Mouse (Mus musculus) gastrocnemius, adult 2 months (tissue): ENCODE data around the gene Fmnl2. TPM values are rescaled to one million over a fixed set of nuclear protein-coding genes. Genes with fewer than 3 reads are reported as not detected.

Experiments used
- DNase-seq: peaks from one replicate; pipeline ENCODE4 v3.0.0; 2022
- H3K27ac ChIP-seq: fragments of 200-600 bp; 2 replicates; pipeline ENCODE4 v1.8.1; 2022; ENCODE audit warnings: mild to moderate bottlenecking
- H3K4me3 ChIP-seq: fragments of 200-600 bp; 2 replicates; pipeline ENCODE4 v1.8.1; 2022; ENCODE audit warnings: mild to moderate bottlenecking, moderate library complexity
- CTCF ChIP-seq: fragments of 200-600 bp; IDR thresholded peaks from 2 replicates; pipeline ENCODE4 v1.8.1; 2022; ENCODE audit warnings: antibody characterized with exemption, mild to moderate bottlenecking, moderate library complexity
- intact Hi-C: fragments of 180-260 bp; cut with DNase I; formaldehyde crosslinking; loops from one replicate; pipeline ENCODE4 v1.15.1; 2025
- total RNA-seq, 2 experiments: library from RNA; stranded (reverse); gene quantifications; 2 replicates each; pipeline ENCODE4 v1.2.3; 2021

Fmnl2 gene
- total RNA-seq, 2 experiments from 2014 or later, result 6.0 to 7.0 TPM

DNA sequence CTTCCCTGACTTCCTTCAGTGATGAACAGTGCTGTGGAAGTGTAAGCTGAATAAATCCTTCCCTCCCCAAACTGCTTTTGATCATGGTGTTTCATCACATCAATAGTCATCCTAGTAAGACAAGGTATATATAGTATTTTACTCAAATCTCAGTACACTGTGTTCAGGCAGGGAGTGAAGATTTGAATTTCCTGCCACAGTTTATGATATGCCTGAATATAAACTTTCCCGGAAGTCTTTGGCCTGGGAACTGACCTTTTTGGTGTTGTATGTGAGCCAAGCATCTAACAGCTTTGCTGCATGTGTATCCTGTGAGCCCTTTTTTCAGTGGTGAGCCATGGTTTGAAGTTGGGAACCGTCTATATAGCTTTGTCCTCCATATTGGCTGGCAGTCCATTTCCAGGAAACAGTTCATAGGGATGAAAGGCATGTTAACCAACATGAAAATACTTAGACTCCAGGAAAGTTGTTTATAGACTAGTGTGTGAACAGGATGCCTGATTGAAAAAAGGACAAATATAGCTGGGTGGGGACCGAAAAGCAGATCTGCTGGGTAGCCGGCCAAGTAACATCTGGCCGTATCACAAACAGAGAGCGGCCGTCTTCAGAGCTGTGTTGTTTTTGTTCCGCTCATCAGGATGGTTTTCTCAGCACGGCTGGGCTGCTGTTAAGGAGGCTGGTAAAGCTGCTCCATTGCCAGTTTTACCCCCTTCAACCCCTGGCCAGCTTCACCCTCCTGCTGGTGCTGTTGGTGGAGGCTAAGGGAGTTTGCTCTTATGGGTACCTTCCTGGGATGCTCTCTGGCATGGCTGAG, 133.4 kb downstream of the Fmnl2 start:
- peak; percentile 66 for DNase-seq
- intact Hi-C loops, result no loop called here
- Histone ChIP-seq H3K27ac (peak overlapping the region; percentile 76), H3K4me3 (peak overlapping the region; percentile 48)
- no peak for TF ChIP-seq CTCF

DNA sequence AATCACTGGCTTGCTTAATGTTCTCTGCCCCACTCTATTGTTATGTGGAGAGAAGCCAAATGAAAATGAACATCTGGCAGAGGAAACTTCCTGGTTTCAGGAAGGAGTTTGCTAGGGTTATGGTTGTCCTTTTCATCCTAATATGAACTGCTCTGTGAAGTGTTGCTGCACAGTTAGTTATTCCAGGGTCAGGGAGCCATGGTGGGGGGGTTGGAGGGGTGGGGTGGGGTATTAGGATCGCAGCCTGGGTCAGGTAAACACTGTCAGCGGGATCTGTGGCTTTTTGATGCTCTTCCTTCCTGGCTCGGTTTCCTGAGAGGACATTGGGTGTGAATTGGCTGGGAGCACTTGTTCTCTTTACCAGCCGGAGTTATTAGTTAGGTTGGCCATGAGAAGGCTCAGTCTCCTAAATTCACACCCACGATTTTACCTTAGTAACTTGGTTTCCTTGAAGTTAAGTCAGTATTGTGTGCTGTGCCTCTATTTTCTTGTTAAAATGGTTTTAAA, 134.1 kb downstream of the Fmnl2 start:
- Histone ChIP-seq H3K27ac (peak overlapping the region; percentile 76), H3K4me3 (peak overlapping the region; percentile 48)
- DNase-seq, result no peak
- TF ChIP-seq CTCF, result no peak
- intact Hi-C loops, result no loop called here

DNA sequence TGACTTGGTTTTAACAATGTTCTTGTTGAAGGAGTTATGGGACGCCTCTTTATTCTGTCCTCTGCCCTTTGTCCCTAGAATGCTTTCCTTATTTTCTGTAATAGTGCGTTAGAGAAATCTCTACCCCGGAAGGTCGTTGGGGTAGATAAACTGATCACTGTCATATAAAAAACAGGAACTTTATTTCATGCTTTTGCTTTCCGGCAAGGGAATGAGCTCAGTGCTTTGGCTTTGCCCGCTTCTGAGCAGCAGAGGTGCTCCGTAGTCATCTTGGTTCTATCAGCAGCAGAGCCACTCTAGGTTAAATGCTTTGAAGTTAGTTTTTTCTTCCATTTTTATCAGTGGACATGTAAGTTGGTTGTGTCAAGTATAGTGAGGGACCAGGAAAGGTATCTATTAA, 135.6 kb downstream of the Fmnl2 start:
- no peak for DNase-seq
- TF ChIP-seq CTCF, result no peak
- H3K27ac ChIP-seq, result no peak overlapping the region
- intact Hi-C loops, result no loop called here
- no peak overlapping the region for H3K4me3 ChIP-seq

DNA sequence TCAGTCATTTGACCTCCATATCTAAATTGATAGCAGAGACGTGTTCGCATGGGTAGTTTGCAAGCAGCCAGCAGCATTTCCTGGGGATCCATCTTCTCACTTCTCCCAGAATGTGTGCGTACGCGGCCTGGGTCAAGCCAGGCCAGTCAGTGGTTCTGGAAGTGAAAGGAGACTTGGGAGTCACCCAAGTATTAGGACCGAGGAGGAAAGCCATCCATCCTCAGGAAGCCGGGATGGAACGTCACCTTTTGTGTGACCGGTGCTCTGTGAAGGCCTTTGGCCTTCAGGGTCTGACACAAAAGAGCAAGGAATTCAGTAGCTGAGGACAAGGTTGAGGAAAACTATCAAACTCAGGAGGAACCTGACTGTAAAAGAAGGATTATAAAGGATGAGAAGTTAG, 136.9 kb downstream of the Fmnl2 start:
- intact Hi-C loops, result no loop called here
- no peak overlapping the region for H3K4me3 ChIP-seq
- TF ChIP-seq CTCF, result no peak
- no peak for DNase-seq
- H3K27ac ChIP-seq, result no peak overlapping the region

DNA sequence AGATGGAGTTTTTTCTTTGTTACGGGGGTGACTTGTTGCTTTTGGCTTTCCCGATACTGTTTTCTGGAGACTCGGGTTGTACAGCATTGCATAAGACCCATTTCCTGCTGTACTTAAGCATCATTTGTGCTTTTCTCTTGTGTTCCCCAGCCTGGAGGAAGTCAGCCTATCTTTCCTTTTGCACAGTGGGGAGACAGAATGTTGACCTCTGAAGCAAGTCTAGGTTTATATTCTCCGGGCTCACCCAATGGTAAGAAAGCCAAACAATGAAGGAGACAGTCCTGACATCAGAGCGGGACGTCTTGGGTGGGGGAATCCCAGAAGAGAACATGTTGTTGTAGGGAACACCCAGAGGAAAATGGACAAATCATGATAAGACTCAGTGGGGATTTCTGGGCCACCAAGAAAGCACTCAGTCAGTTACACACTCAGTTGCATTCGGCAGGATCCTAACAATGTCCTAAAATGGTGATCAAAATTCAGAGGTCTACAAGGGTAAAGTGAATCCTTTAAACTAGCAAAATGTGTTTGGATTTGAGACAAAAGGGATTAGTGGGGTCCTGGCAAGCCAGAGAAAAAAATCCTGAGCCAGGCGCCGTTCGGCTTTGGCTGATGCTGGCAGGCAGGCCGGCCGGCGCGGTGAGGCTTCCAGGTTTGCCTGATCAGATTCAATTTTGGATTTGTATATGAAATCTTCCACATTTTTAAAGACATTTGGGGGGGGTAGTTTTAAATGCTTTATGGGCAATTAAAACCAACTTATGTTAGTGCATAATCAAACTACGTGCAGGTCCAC, 140.5 kb downstream of the Fmnl2 start:
- no peak for DNase-seq
- H3K27ac ChIP-seq, result peak overlapping the region; percentile 46
- intact Hi-C loops, result no loop called here
- no peak overlapping the region for H3K4me3 ChIP-seq
- TF ChIP-seq CTCF, result no peak

DNA sequence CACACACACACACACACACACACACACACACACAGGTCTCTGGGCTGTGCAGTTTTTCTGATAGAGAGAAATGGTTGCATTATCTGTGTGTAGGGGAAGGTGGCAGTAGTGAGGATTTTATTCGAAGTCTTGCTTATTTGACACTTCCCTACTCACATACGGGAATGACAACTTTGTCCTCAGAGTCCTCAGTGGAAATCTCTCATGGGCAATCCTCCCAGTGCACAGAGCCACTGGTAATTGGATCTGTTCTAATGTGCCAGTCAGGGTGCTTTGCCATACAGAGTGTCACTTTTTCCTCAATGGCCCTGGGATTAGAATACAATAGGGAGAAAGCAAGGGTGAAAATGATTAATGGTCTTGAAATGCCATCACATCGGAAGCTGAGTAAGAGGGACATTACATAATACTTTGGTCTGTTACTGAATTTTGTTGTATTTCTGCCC, 141.9 kb downstream of the Fmnl2 start:
- Histone ChIP-seq H3K4me3 (no peak overlapping the region), H3K27ac (no peak overlapping the region)
- intact Hi-C loops, result no loop called here
- peak; percentile 36 for DNase-seq
- TF ChIP-seq CTCF, result peak; percentile 43

DNA sequence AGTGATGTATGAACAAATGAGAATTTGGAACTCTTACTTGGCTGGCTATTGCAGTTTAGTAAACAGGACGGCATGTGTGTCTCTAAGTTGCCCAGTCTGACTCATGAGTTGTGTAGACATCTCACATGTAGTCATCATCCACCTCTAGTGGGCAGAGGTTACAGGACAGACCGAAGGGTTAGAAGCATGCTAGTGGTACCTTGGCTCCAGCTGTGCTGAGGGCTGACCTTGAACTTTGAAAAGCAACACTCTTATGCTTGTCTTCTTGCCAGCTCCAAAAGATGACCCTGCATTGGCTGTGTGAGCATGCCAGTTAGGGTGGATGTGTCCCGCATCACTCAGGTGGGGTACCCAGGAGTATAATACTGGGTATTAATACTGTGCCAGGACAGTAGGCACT, 142.8 kb downstream of the Fmnl2 start:
- no peak for TF ChIP-seq CTCF
- no peak for DNase-seq
- Histone ChIP-seq H3K4me3 (no peak overlapping the region), H3K27ac (no peak overlapping the region)
- intact Hi-C loops, result loop anchor here (5.0 to 10.0 kb wide), 2 partner anchors 42 to 236 kb away; no protein-coding TSS in a partner anchor

DNA sequence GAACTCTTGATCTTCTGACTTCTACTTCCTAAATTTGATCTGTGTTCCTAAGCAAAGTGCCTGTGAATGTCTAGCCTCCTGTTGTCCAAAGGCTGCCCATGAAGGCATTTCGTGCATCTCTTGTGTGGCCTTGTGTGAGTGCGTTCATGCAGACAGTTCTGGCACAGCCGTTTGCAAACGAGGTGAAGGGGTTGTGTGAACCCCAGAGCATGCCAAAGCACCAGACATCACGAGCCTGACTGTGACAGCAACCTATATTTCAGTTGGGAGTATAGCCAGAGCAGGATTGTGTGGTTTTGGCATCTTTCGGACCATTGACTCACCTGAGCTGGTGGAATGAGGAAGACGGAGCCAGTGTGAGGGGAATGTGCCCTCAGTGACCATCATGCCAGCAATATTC, 148.5 kb downstream of the Fmnl2 start:
- no peak for TF ChIP-seq CTCF
- intact Hi-C loops, result loop anchor here (5.0 to 10.0 kb wide), 2 partner anchors 76 to 241 kb away; no protein-coding TSS in a partner anchor

DNA sequence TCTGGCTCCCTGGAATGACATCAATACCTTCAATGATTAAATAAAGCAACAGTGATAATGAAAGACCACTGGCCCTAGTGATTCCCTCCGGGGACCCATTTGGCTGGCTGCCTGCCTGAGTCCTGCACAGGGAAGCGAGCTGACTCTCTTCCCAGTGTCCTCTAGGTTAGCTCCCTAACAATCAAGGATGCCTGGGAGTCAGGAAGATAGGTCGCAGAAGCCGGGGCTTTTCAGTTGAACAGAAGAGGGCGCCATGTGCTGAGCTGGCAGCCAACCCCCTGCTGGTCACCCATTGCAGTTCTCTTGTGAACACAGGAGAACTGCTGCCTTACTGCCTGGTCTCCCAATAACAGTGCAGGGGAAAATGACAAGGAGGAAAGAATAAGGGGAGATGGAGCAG, 149.5 kb downstream of the Fmnl2 start:
- peak; percentile 76 for DNase-seq
- peak; percentile 87 for TF ChIP-seq CTCF
- no peak overlapping the region for H3K27ac ChIP-seq
- intact Hi-C loops, result loop anchor here (5.0 to 10.0 kb wide), 2 partner anchors 75 to 242 kb away; no protein-coding TSS in a partner anchor
- H3K4me3 ChIP-seq, result no peak overlapping the region

More for the DNA sequence above, 148.5 kb downstream of the Fmnl2 start:
- no peak overlapping the region for H3K27ac ChIP-seq
- DNase-seq, result no peak
- no peak overlapping the region for H3K4me3 ChIP-seq

DNA sequence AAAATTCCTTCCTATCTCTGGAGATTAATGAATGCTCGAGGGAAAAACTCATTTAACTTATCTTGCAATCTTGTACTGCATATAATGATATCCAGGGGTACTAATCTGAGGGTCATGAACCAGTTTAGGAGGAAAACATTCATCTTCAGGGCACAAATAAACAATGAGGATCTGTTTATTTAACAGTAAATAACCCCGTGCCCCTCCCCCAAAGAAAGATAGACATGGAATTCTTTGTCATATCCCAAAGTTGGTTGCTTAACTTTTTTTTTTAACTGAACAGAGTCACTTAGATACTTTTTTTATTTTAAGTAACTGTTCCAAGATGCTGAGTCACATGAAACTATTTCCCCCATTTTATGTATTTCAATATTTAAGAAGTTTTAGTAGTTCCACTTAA, 155.4 kb downstream of the Fmnl2 start:
- DNase-seq, result no peak
- no peak for TF ChIP-seq CTCF
- no peak overlapping the region for H3K4me3 ChIP-seq
- intact Hi-C loops, result no loop called here
- H3K27ac ChIP-seq, result no peak overlapping the region

DNA sequence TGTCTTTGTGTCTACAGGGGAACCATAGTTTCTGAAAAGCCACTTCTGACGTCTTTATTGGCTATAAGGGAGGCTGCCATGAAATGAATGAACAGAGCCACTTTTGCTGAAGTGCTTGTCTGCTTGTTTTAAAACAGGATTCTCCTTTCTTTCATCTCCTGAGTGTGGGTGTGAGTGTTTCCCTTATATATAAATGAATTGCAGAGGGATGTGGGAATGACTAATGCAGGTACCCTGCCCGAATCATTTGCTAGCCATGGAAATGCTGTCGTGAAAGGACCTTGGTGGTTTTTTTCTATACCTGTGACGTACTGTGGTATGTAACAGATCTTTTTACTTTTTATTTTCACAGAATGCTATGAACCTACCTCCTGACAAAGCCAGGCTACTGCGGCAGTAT, 156.8 kb downstream of the Fmnl2 start:
- DNase-seq, result no peak
- Histone ChIP-seq H3K4me3 (no peak overlapping the region), H3K27ac (no peak overlapping the region)
- intact Hi-C loops, result no loop called here
- no peak for TF ChIP-seq CTCF

DNA sequence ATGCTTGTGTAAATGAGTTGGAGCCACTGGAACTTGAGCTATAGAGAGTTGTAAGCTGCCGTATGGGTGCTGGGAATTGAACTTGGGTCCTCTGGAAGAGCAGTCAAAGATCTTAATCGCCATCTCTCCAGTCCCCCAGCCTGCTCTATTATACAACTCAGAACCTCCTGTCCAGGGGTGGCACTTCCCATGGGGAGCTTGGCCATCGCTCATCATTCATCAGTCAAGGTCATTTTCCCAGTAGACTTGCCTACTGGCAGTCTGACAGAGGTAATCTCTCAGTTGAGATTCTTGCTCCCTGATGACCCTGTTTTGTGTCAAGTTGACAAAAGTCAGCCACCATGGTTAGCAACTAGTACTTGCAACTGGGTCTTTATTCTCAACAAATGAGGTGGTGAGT, 165.3 kb downstream of the Fmnl2 start:
- intact Hi-C loops, result no loop called here
- no peak overlapping the region for H3K27ac ChIP-seq
- no peak overlapping the region for H3K4me3 ChIP-seq
- DNase-seq, result no peak
- no peak for TF ChIP-seq CTCF

DNA sequence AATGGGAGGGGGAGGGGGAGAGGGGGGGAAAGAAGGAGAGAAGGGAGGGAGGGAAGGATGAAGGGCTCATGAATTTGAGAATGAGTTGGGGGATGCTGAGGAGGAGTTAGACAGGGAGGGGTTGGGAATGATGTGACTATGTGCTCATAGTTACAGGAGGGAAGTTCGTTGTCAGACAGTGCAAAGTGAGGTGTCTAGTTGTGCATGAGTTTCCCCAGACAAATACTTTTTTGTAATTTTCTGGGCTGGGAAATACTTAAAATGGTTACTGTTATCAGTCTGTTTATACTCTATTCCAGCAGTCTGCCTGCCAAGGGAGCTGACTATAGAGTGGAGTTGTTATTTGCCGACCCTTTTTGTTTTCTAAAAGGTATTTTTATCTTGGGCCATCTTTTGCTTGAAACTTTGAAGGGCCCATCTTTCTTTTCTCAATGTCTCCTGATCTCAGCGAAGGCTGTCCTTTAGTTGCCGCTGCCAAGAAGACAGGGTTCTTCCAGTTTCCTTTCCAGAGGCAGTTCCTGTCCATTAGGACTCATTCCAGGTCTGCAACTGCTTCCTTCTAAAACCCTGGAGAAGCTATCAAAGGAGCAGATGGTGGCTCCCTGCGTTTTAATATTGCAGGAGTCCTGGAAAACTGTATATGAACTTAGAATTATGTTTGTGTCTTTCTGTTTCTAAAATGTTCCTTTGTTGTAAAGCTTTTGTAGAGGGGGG, 168.6 kb downstream of the Fmnl2 start:
- no peak for TF ChIP-seq CTCF
- Histone ChIP-seq H3K4me3 (no peak overlapping the region), H3K27ac (peak overlapping the region; percentile 4; the same call in 1 of the 2 replicates)
- intact Hi-C loops, result no loop called here
- DNase-seq, result peak; percentile 38
